Mouse (Mus musculus): ENCODE data around the gene Zfp809.
"Not testable (repeated sequence)": the region's sequence is repeated elsewhere in the genome, so short reads cannot be mapped to it uniquely, and the experiment has no call there.

Gene Zfp809

DNA sequence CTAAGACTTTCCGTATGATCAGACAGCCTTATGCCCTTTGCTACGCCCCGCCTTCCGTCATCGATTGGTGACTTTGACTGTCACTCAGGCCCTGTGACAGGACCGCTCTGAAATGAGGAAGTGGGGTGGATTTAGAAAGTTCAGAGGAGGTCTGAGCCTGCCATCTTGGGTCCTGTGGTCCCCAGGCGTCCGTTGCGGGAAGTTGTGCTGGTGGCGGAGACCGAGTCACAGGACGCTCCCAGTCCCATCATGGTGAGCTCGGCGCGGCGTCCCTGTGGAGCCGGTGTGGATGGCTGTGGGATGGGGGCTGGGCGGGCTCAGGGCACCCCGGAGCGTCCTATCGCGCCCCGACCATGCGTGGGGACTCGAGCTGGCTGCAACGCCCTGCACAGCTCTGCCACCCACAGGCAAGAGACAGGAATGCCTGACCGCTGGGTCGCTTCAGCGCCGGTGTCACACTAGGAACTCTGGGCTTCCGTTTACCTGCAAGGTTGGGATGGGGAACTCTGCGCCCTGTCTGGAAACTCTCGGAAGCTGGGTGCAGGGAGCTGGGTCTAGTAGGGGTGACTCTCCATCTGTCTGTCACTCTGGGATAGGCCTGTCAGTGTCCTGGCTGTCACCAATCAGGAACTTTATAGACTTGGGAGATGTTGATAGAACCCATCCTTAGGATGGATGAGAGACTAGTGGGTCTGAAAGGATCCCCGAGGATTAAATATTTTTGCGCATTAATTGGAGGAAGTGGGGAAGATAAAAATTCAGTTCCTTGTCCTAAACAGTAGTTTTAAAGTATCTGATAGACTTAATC, at the start of gene Zfp809:
TSS of gene Zfp809 (plus strand) at position 134 of the 808 bp plus-strand sequence.
- peak; percentile 99 to 100 for DNase-seq

DNA sequence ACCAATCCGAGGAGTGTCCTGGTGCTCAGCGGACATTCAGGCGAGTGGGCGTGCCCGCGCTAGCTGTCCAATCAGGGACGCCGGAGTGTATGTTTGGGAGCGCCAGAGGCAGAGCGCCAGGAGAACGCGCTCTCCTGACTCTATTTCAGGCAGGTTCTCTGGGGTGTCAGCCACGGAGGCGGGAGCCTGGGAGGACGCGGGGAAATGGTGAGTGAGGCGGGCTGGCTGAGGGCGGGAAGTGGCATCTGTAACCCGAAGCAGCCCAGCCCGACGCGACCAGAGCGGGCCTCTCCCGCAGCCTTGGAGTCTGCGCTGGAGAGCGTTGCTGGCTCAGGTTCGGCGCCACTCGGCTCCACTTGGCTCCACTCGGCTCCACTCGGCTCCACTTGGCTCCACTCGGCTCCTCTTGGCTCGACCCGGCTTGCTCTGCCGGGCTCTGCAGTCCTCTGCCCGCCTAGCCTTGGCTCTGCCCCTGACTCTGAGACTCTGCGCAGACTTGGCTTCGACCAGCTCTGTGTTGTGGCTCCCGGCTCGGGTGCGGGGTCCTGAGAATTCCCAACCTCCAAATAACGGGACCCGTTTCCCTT, 37.4 kb upstream of the Zfp809 start, which contains the start of gene Zfp872:
TSS of gene Zfp872 (plus strand) at position 66 of the 587 bp plus-strand sequence.
- peak; percentile 11 to 25 for DNase-seq

DNA sequence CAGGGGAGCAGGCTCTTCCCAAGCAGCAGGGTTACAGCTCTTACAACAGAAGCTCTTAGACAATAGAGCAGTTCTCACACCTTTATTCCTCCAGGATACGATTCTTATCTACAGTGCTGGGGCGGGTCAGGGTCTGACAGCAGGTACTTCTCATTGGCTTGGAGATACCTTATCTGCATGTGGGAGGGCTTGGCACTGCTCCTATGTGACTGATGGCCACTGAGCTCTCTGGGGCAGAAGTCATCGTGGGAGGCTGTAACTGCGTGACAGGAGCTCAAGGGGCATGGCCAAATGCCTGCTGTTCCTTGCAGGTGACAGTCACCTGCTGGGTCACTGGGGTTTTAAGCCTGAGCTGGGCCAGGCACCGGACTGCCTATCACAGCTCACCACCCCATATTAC, 29.1 kb upstream of the Zfp809 start:
- no peak for DNase-seq

DNA sequence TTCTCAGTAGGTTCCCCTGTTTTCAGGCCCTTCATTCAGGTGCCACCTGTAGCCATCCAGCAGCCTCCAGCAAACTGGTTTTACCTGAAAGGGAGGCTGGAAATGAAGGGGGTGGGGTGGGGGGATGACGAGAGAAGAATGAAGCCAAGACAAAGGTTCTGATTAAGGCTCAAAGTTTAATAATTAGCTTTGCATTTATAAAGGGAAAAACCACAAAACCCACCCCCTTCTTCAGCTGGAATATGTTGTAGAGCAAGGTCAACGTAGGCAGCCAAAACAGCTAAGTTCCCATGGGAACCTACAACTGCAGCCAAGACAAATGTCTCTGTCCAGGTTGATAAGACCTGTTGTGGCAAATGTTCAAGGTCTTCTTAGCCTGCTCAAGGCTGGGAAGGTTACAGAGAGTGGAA, 11.7 kb upstream of the Zfp809 start:
- no peak for DNase-seq

DNA sequence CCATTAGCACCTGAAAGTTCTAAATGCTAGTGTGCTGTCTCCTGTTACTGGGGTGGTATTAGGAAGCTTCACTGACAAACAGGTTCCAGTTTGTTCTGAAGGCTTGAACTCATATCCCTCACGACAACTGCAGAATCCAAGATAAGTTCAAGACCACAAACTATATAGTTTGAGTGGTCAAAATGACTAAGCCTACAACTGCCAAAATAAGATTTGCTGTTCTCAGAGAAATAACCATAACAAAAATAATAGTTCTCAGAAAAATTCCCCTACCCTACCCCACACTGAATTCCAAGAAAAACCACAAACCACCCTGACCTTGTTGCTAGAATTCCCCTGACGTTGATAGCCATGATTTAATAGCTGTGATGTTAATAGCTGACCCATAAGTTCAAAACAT, 11.0 kb upstream of the Zfp809 start:
- no peak for DNase-seq

DNA sequence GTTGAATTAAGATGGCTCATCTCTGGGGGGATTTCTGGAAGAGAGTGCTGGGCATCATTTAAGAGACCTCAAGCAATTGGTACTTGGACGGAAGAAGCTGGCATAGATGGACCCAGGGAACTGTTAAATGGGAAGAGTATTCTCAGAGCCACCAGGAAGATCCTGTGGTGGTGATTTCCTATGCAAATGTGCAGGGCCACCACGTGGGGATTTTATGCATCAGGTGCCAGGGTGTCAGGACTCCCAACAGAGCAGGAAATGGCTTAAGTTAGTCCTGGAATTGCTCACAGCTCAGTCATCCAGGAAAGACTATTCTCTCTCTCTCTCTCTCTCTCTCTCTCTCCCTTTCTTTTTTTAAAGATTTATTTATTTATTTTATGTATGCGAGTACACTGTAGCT, 8.8 kb upstream of the Zfp809 start:
- DNase-seq: no peak

DNA sequence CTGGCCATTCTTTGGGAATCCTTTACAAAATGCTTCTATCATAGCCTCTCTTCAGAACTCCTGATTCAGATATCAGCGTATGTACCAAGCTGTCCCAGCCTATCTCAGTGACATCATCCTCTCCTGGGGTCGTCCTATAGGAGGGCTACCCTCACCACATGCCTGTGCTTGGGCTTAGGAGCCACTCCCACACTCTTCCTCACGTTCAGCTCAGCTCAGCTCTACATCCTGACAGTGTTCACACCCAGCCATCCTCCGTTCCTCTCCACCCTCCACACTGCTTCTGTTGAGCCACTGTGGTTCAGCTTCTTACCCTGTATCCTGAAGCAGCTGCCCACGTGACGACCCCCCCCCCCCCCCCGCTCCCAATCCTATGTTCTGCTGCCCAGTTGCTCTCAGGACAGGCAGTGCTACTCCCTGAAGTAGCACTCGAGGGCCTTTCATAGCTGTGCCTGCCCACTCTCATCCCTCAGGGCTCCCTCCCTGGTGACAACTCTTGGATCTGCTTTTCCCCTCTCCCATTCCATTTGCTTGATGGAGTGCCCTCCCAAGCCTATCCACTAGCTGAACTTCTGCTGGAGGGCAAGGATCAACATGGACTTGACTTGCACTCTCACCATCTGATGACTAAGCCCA, 7.5 kb upstream of the Zfp809 start:
- DNase-seq: no peak

DNA sequence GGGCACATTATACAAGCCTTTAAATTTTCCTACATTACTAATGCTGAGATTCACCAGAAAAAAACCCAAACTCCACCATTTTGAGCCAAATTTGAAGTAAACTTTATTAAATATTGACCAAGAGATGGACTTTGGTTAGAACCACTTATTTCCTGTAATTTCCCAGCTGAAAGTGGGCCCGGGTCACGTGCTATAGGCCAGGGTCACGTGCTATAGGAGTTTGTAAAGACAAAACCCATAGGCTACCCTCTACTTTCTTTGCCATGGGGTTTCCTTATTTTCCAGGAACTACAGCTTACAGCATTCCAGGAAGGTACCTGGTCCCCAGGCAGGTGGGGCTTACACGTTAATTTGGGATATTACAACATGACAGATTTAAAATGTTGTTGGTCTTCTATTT, 1.4 kb upstream of the Zfp809 start:
- DNase-seq: peak in 1 of 2 experiments; percentile 65

DNA sequence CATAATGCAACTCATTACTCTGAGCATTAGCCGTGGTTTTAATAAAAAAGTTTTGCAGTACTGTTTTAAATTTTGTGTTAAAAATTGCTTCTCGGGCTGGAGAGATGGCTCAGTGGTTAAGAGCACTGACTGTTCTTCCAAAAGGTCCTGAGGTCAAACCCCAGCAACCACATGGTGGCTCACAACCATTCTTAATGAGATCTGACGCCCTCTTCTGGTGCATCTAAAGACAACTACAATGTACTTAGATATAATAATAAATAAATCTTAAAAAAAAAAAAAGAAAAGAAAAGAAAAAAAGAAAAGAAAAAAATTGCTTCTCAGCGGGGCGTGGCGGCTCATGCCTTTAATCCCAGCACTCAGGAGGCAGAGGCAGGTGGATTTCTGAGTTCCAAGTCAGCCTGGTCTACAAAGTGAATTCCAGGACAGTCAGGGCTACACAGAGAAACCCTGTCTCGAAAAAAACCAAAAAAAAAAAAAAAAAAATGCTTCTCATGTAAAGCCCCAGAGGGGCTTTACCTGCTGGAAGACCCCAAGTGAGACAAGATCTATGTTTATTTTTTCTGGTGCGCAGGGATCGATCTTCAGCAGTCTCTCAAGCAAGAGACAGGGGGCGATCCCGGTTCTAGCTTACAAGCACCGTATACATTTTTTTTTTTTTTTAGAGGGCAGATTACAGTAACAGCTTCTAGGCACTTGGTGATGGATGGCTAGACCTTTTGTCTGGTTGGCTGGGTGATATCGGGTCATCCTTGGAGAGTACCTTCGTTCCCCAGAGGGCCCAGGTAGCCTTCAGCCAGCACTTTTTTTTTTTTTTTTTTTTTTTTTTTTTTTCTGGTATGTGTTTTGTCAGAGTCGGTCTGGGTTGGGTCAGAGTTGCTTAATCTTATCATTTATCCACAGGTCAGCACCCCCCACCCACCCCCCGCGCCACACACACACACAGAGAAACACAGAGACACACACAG, 694 bp upstream of the Zfp809 start:
- DNase-seq: peak in 1 of 2 experiments; percentile 11

DNA sequence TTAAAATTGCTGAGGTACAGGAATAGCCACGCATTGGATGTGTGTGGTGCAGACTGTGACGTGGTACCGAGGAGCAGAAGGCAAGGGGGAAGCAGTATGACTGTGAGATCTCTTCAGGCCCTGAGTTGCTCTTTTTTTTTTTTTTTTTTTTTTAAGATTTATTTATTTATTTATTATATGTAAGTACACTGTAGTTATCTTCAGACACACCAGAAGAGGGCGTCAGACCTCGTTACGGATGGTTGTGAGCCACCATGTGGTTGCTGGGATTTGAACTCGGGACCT, 817 bp downstream of the Zfp809 start:
- DNase-seq: not testable (repeated sequence)

DNA sequence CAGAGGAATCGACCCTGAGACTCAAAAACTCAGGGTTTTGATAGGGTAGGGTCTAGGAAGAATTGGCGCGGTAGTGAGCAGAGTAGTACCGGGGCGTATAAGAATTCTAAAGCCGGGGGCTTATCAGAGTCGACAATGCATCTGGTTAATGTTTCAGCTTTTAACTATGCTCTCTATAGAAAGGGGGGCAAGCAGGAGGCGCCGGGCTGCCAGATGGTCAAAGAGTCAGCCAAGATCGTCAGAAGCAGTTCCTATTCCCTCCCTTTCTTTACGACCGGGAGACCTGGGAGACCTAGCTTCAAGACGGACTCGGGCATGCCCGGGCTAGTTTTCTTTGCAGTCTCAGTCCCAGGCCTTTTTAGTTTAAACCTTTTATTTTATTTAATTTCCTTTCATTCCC, 1.3 kb downstream of the Zfp809 start:
- DNase-seq: peak; percentile 52 to 61

DNA sequence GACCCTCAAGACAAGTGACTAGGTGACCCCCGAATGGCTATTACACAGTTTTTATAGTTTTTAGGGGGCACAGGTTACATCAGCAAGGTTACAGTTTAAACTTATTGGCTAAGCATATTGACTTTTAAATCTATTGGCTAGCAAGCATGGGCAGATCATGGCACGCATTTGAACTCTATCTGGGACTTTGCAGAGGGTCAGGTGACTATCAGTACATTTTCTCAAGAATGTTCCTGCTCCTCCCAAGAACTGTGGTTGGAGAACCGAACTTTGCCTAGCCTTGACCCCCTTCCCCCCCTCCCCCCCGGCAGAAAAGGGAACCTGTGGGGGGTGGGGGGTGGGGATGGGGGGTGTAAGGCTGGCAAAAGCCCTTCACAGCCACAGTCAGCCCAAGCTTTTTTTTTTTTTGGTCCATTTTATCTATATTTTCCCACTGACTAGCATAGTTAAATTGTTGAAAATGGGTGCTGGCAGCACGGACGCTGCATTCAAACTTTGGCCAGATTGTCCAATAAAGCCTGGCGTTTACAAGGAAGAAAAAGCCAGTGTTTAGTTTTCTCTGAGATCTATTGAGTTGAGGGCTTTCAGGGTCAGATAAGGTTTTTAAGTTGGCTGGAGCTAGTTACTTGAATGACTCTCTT, 4.0 kb downstream of the Zfp809 start:
- DNase-seq: no peak

DNA sequence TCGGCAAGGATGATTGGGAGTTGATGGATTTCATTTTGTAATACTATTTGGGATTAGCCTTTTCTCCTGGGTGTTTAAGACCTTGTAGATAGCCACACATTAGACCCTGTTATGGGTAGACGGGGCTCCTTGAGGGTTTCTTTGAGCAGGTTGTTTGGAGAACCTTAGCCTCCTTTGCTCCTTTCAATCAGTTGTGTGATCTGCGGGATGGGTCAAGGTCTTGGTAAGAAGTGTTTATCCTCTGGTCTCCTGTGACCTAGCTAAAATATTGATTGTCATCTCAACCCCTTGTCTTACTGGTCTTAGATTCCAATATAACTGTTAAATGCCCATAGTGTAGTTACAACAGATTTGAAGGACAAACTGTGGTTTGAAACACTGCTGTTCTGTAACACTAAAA, 4.5 kb downstream of the Zfp809 start:
- no peak for DNase-seq

DNA sequence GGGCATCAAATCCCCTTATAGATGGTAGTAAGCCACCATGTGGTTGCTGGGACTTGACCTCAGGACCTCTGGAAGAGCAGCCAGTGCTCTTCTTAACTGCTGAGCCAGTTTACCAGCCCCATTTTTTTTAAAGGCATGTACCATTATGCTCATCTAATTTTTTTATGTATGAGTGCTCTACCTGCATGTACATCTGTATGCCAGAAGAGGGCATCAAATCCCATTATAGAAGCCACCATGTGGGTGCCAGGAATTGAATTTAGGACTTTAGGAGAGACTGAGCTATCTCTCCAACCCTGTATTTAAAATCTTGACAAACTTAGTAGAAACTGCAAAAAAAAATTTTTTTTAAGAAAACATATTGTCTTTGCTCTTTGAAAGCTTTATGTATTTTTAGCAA, 5.0 kb downstream of the Zfp809 start:
- DNase-seq: no peak

DNA sequence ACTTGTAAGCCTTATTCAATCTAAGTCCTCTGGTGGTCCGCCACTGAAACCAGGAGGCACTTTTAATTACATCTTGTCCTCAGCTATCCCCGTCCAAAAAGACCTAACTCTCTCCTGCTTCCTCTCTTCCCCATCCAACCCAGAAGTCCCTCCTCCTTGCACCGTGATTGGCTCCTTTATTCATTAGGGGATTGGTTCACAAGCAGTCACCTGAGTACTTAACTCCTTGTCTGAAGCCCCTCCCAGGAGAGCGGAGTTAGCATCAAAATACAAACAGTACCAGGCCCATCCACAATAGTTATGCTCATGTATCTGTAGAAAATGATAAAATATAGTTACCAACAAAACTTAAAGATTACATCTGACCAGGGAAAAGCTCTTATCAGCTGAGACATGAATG, 14.5 kb downstream of the Zfp809 start:
- DNase-seq: no peak

DNA sequence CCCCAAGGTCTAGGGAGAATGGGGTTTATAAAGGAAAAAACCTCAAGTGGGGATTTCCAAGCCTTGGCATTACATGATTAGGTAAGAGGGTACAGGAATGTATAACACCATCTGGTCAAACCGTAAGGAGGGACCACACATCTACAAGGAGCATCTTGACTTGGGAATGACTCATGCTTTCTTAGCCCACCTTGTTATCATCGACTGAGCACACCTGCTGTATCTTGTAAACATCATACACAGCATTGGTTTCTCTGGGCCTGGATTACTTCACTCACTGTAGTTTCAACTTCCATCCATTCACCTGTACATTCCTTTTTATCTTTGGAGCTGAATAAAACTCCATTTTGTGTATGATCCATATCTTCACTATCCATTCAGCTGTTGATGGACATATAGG, 18.7 kb downstream of the Zfp809 start:
- no peak for DNase-seq

DNA sequence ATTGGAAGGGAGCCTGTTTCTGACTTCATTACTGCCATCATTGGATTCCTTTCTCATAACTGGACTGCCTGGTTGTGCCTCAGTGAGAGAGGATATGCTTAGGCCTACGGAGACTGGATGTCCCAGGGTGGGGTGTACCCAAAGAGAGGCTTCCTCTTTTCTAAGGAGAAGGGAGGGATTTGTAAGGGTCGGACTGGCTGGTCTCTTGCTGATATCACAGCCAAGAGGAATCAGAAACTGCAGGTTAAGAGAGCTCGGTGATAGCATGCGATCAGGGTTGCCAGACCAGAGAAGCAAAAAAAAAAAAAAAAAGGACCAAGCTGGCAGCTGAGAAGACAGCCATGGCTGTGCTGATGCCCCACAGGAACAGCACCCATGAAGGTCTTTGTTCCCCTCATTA, 31.1 kb downstream of the Zfp809 start:
- DNase-seq: no peak

DNA sequence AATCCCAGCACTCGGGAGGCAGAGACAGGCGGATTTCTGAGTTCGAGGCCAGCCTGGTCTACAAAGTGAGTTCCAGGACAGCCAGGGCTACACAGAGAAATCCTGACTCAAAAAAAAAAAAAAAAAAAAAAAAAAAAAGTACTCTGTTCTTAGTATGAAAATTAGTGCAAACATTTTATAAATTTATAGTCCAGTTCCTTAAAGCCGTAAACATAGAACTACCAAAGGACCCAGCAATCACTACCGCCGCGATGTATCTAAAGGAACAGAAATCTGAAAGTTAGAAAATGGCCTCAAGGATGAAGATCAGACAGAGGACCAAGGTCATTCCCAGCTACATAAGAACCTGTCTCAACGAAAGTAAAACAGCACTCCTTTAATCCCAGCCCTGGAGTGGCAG, 33.3 kb downstream of the Zfp809 start:
- DNase-seq: no peak

DNA sequence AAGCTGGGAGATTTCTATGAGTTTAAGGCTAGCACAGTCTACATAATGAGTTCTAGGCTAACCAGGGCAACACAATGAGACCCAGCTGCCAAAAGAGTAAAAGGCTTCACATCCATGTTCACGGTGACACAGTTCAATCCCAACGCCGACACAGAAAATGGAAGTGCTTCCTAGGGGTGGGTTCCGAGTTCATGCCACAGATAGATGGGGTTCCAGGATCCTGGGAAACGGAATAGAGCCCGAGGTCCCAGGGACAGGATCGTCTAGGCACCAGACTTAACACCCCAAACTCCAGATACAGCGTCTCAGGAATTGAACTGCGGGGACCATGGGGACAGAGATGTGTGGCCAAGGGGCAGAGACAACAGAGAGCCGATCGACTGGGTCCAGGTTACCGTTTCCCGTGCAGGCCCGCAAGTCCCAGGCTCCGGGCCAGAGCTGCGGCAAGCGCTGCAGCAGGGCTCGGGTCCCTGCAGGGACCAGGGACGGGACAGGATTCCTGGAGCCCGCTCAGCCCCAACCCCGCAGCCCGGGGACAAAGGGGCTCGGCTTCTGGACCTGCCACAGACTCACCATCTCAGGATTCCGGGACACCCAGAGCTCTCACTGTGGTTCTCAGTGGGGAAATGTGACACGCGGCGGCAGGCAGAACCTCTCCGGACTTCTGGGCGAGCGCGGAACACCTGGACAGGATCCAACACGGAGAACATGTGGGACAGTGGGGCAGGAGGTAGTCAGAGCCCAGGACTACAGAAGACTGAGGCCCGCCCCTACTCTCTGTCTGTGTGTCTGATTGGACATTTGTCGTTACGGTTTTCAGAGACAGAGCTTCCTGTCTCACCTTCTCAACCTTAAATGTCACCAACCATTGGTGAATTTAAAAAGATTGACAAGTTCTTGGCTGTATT, 33.9 kb downstream of the Zfp809 start, which contains the start of gene Zfp599:
TSS of gene Zfp599 (minus strand) at position 712 of the 908 bp plus-strand sequence.
- peak; percentile 33 to 57 for DNase-seq

DNA sequence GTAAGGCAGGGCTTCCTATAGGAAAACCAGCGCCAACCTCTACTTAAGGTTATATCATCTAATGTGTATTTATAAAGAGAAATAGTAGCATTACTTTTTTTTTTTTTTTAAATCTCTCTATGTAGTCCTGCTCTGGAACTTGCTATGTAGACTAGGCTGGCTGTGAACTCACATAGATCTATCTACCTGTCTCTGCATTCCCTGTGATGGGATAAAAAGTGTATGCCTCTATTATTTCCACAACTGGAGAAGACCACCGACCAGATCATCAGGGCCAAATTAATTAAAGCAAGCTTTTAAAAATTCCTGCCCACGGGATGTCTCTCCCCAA, 34.5 kb downstream of the Zfp809 start:
- DNase-seq: no peak

DNA sequence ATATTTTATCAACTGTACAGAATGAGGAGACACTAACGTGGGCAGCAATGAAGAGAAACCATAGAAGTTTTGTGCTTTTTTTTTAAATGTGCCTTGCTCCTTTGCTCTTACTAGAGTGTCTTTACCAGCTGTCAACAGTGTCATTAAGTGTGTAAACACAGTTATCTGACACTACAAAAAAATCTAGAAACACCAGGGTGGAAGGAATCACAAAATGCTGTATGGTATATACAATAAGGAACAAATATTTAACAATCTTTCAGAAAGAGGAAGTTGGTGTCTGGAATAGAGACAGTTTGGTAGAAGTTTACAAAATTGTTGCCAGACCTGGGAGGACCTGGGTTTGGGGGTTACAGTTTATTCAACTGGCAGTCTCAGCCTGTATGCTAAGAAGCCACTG, 36.1 kb downstream of the Zfp809 start:
- no peak for DNase-seq

DNA sequence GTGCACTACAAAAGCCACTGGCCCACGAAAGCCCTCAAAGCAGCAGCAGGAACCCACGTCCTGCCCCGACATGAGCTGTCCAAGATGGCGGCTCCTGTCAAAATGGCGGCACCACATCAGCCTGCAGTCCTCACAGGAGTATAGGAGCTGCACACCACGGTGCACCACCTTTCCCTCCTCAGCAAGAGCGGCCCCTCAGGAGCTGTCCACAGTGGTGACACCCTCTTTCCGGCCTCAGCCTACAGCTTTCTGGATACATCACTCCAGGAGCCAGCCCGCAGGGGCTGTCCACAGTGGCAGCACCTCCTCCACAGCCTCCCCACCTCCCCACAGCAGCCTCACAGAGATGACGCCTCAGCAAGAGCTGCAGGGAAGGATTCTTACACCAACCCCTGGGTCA, 37.1 kb downstream of the Zfp809 start:
- no peak for DNase-seq
